Comparison of ENCODE assay signal across 18 mouse cellular contexts in genomic region chrX:73576379-73577111, GRCm38 (mm10).
DNase-seq lines count a peak whose midpoint lies in the region; ATAC-seq and TF ChIP-seq lines count a peak whose summit lies in the region.
"Had no signal": no experiment of that assay in that cellular context is flagged by ENCODE, and none has a peak within 500 bp of the region (broad histone marks: within the 10 kb centered on the region; RNA-seq: fewer than 3 reads in every experiment).

No protein-coding gene starts in this region.

- no peak for TF ChIP-seq POLR2A in ES-Bruce4 (IDR thresholded peaks at IDR 0.05; ENCODE audit: insufficient read depth, low read length)

- peaks cover 2% of the 10 kb centered on the region for H3K4me1 ChIP-seq in ES-Bruce4 (ENCODE audit: control insufficient read depth, insufficient read depth, low read length)
- peaks cover 37% of the 10 kb centered on the region for H3K4me1 ChIP-seq in liver, embryonic 15.5 days (replicated peaks)
- H3K4me1 ChIP-seq: limb, embryonic 15.5 days had no signal

- TF ChIP-seq CTCF in ES-Bruce4 (IDR thresholded peaks at IDR 0.05; ENCODE audit: low read depth, low read length), result no peak

- H3K27ac ChIP-seq in ES-Bruce4 (ENCODE audit: insufficient read depth, low read length), result peak overlapping the region; percentile 13; the same call in 1 of the 2 replicates
- H3K27ac ChIP-seq in liver, embryonic 15.5 days (replicated peaks), result peak overlapping the region; percentile 83
- H3K27ac ChIP-seq: limb, embryonic 15.5 days had no signal

- no peaks in the 10 kb centered on the region for H3K27me3 ChIP-seq in ES-Bruce4 (ENCODE audit: control insufficient read depth, insufficient read depth, low read length, poor library complexity, severe bottlenecking)
- H3K27me3 ChIP-seq in liver, embryonic 15.5 days, result no peaks in the 10 kb centered on the region

- H3K4me2 ChIP-seq in liver, embryonic 15.5 days, result peak overlapping the region; percentile 38; the same call in 1 of the 2 replicates
- H3K4me2 ChIP-seq: heart, embryonic 11.5 days; limb, embryonic 15.5 days; midbrain, embryonic 11.5 days had no signal

- no peaks in the 10 kb centered on the region for H3K9me3 ChIP-seq in ES-Bruce4 (replicated peaks; ENCODE audit: control insufficient read depth, insufficient read depth, low read length, poor library complexity, severe bottlenecking)
- H3K9me3 ChIP-seq in liver, embryonic 15.5 days (replicated peaks), result no peaks in the 10 kb centered on the region
- H3K9me3 ChIP-seq: G1E; limb, embryonic 15.5 days had no signal

- no peak for TF ChIP-seq EP300 in ES-Bruce4 (IDR thresholded peaks at IDR 0.05; ENCODE audit: insufficient read depth, low read depth, low read length)

- peak; percentile 16 for DNase-seq in c-Kit-positive CD71-positive TER-119-positive erythroid progenitor cells, embryonic 14.5 days (ENCODE audit: low spot score)
- peak; percentile 17 for DNase-seq in lung, postnatal 14 days
- no peak for DNase-seq in retina, embryonic 14.5 days (ENCODE audit: low spot score)
- DNase-seq in frontal cortex, postnatal 14 days (ENCODE audit: low spot score in 2 of 2), result no peak
- DNase-seq in embryo, embryonic 11 days, result no peak
- DNase-seq: adrenal gland, adult 8-10 months; cerebellum, adult 8-10 months; forebrain, postnatal 0 days; gastrocnemius, postnatal 25 days; heart, postnatal 4 days had no signal

- no peaks in the 10 kb centered on the region for H3K36me3 ChIP-seq in ES-Bruce4 (ENCODE audit: control insufficient read depth, insufficient read depth, low read length, poor library complexity, severe bottlenecking)
- no peaks in the 10 kb centered on the region for H3K36me3 ChIP-seq in liver, embryonic 15.5 days (replicated peaks)
- H3K36me3 ChIP-seq: G1E; limb, embryonic 15.5 days had no signal

- H3K9ac ChIP-seq in ES-Bruce4 (ENCODE audit: low read depth, poor library complexity, severe bottlenecking), result no peak overlapping the region
- H3K9ac ChIP-seq in liver, embryonic 15.5 days, result no peak overlapping the region
- H3K9ac ChIP-seq: forebrain, postnatal 0 days; limb, embryonic 15.5 days had no signal

- no peak for ATAC-seq in liver, embryonic 15.5 days (ENCODE audit: insufficient read depth)
- ATAC-seq in megakaryocyte progenitor cell, adult 5-6 weeks (replicated peaks; ENCODE audit: poor library complexity), result no peak
- ATAC-seq: forebrain, postnatal 0 days had no signal

- no peak overlapping the region for H3K4me3 ChIP-seq in ES-Bruce4 (ENCODE audit: low read depth, low read length)
- H3K4me3 ChIP-seq in liver, embryonic 15.5 days (replicated peaks), result no peak overlapping the region
- H3K4me3 ChIP-seq: limb, embryonic 15.5 days; myocyte had no signal

- 35% methylated on average over 2 of the region's 2 CpGs for WGBS in liver, embryonic 15.5 days (ENCODE audit: insufficient replicate concordance)

Comparison
In these comparisons a context has a peak if more than half of its experiments do, and no peak if none do; other contexts are left out.
1. DNase-seq: peak in c-Kit-positive CD71-positive TER-119-positive erythroid progenitor cells, embryonic 14.5 days (single experiment) and lung, postnatal 14 days (single experiment); none in retina, embryonic 14.5 days (single experiment), frontal cortex, postnatal 14 days (0 of 2) and embryo, embryonic 11 days (single experiment).